Mouse (Mus musculus): ENCODE measurements around the gene Cd82. TPM values are rescaled to one million over a fixed set of nuclear protein-coding genes. Genes with fewer than 3 reads are reported as not detected.
A peak's percentile ranks its signal among the peaks of the same experiment; 100 is the strongest.

The Cd82 gene
- total RNA-seq, 2 experiments from 2014 or later = 44.1 to 47.5 TPM

DNA sequence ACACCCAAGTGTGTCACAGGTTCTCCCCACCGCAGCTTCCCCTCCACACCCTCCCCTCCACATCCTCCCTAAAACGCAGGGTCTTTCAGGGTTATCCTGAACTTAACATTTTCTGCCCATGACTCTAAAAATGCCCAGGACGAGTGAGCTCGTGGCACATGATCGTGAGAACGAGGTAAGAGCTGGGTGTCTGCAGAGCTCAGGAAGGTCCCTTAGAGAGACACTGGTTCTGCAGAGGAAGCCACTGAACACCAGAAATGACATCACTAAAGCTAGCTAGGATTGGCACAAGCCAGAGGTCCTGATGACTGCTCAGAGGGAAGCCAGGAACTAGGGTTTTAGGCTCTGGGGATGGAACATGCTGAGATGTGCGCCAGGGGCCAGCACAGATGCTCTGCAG is 18.7 kb downstream of the Cd82 start:
- no peak for DNase-seq

DNA sequence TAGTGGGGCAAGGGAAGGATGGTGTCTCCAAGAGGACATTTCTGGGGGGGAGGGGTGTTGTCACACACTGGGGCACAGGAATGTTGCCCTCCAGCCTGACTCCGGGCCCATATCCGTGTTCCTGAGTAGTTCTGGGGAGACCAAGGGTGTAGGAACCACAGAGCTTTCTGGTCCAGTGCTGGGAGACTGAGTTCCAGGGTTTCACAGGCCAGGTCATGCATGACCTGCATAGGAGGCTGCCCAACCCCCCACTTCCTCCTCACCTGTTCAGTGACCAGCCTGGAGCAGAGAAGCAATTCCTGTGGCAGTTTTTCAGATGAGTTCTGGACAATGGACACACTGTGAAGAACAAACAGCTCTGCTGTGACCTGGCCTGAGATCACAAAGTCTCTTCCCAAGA is 19.8 kb downstream of the Cd82 start:
- DNase-seq = no peak

DNA sequence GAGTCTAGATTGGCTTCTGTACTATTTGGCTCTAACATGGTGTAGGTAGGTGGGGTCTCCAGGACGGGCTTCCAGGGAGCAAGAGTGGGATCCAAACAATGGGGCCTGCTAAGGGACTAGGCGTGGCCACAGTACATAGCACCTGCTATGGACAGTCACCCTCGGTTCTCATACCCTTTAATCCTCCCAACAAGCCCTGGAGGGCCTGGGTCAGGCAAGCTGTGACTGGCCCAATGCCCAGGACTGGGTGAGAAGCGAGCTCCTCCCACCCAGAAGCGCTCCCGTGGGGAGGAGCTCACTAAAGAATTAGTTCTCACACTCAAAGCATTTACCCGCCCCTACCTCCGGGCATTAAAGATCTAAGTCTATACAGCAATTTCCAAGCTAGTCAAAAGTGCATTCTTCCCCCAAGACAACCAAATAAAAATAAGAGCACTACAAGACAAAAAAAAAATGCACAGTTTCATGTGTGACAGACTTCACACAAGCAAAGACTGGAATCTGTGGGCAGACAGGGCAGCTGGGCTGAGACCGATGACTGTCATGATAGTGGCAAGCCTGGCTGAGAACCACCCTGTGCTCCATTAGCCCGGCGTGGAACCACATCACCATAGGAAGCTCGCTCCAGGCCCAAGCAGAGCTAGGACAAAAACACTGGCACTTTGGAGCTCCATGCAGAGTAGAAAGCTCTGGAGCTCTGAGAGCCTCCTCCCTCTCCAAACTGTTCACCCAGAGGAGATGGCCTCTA is 23.0 kb downstream of the Cd82 start:
- no peak for DNase-seq

DNA sequence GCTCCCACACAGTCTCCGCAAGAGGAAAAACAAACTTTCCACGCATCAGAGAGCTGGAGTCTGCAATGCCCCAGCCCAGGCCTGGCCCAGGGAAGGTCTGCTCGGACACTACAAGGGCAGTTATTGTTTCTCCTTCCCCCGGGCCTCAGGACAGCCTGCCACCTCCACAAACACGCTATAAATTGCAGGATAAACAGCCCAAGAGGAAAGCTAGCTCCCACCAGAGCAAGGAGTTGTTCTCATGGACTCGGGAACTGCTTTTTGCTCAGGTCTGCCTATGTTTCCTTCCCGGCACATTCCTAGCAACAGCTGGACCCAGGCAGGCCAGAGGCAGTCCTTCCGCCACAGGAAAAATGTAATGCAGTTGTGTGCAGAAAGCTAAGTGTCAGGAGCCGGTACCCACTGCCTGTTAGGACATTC is 23.6 kb downstream of the Cd82 start:
- no peak for DNase-seq

DNA sequence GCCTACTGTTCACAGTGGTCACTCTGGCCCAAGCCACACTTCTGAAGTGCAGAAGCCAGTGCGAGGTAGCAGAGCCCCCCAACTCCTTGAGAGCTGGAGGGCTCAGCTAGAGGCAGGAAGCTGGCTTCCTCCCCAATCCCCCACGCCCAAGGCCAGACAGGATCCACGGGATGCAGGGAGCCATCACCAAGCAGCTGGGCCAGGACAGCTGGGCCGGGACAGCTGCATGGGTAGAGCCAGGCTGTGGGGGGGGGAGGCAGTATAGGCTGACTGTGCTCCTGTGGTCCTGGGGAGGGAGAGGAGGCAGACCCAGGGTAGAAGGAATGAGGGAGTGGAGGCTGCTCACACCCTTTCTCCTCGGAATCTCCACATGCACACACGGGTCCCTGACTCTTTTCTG is 24.6 kb downstream of the Cd82 start:
- DNase-seq = no peak

DNA sequence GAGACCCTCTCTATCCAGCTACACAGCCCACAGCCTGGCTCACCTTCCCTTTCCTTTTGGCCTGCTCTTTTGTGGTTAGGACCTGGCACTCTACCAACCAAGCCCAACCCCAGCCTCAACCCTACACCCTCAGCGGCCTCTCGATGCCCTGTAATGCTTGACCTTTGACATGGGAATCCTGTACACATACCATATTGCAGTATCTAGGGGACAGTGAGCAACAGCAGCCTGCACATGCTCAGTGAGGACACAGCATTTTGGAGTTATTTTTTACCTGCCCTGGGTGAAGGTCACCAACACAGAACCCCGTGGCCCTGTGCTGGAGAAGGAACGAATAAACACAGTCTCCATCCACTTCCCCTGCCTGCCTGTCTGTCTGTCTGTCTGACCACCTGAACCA is 27.4 kb downstream of the Cd82 start:
- no peak for DNase-seq

DNA sequence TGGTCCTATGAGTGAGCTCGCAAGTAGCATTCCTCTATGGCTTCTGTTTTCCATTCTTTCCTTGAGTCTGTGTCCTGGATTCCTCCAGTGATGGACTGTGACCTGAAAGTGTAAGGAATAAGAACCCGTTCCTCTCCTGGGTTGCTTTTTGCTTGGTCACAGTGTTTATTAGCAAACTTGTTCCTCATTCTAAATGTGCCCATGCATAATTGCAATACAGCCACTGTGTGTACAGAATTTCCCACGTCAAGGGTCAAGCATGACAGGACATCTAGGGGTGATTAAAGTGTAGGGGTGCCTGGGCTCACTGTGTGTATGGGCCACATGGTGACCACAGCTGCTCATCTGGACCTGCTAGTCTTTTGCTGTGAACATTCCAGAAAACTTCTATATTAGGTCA is 28.0 kb downstream of the Cd82 start:
- no peak for DNase-seq

DNA sequence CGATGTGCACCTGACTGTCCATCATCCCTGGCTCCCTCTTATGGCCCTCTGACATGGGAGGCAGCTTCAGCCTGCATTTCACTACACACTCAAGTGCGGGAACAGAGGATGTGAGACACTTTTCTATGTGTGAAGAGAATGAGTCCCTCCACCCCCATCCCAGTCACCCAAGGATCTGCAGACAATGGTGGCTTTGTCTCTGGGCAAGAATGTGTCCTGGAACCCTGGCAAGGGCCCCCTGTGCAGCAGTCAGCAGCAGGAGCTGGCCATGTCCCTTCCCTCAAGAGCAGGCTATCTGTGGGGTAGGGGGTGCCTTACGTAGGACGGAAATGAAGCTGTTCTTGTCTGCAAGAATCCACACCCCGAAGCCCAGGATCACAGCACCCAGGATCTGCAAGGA is 29.4 kb downstream of the Cd82 start:
- DNase-seq = no peak

DNA sequence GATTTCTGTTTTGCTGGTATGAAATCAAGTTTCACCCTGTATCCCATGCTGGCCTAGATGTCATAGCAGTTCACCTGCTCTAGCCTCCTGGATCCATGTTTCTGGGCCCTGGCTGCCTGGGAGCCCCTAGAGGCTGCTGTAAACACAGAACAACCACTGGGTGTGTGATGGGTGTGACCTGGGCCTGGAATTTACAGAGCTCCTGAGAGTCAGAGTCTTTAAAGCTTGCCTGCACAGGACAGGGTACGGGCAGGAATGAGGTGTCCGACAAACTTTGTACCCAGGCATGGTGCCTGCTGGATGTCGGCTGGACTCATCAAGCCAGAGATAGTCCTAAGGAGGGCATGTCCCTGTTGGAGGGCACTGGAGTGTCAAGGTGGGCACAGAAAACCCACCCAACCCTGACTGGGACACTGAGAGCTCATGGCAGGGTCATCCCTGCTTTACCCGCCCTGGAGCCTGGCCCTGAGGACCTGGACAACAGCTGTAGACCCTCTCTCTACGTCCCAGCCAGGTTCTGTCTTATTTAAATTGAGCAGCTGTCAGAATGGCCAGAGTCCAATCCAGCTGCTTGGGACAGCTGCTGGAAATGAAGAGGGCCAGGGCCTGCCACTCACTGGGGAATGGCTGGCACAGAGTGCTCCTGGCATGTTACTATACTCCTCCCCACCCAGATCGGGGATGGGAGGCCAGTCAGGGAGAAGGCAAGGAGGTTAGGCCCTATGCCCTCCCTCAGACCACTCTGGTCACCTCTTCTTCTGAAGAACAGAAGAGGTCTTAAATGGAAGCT is 30.1 kb downstream of the Cd82 start:
- no peak for DNase-seq

DNA sequence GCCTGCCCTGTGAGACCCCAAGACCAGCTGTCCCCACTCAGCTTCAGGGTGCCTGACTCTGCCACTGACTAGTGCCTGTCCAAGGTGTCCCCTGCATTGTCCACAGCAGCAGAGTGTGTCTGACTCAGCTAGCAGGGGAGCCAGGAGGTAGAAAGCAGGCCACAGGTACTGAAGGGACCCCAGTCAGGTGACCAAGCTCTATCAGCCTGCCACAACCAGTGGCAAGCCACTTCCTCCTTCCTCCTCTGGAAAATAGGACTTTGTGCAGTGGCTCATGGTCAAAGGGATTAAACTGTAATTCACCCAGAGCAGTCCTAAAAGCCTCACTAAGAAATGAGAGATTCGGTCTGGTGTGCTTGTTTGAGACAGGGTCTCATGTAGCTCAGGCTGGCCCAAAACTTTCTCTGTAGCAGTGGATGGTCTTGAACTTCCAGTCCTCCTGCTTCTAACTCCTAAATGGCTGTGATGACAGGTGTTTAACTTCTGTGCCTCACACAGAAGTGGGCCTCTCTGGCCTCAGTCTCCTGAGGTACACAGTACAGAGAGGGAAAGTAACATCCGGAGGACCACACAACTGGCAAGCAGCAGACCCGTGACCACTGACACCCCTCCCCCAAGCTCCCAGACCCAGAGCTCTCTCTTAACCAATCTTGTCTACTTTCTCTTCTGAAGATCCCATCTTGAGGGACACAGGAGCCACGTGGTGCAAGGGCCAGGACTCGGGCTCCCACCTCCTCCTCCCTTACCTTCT is 31.2 kb downstream of the Cd82 start:
- DNase-seq = no peak

DNA sequence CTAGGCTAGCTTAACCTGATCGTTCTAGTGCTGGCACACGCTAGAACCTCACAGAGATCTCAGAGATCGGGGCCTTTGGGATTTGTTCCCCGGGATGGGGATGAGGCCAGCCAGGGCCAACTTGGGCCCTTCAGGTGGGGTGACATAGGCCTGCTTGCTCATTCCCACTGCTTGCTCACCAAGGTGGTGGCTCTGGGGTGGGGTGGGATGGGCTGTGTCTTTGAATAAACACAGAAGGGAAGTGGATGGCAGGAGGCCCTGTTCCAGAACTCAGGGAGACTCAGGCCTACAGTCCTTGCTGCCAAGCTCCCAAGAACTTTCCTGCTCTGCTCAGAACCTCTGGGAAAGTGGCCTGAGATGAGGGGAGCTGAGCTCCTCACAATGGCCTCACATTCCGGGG is 31.9 kb downstream of the Cd82 start:
- DNase-seq = no peak

DNA sequence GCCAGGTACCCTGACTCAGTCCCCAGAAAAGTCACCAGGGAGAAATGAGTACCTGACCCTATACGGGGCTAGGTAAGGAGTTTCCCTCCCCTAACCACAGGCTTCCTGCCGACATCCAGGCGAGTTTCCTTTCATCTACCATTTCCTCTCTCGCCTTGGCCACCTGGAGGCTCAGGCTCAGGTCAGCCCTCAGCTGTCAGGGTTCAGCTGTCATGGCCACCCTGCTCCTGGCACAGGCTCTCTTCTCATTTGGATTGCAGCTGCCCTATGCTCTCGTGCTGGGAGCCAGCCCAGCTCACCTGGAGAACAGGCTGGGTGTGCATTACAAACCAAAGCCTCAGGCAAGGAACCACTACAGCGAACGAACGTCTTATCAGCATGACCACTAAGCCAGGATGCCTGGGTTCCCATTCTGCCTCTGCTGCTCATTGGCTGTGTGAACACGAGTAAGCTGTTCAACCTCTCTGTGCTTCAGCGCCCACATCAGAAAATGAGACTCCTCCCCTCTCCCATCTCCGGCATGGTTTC is 34.9 kb downstream of the Cd82 start:
- DNase-seq = no peak

DNA sequence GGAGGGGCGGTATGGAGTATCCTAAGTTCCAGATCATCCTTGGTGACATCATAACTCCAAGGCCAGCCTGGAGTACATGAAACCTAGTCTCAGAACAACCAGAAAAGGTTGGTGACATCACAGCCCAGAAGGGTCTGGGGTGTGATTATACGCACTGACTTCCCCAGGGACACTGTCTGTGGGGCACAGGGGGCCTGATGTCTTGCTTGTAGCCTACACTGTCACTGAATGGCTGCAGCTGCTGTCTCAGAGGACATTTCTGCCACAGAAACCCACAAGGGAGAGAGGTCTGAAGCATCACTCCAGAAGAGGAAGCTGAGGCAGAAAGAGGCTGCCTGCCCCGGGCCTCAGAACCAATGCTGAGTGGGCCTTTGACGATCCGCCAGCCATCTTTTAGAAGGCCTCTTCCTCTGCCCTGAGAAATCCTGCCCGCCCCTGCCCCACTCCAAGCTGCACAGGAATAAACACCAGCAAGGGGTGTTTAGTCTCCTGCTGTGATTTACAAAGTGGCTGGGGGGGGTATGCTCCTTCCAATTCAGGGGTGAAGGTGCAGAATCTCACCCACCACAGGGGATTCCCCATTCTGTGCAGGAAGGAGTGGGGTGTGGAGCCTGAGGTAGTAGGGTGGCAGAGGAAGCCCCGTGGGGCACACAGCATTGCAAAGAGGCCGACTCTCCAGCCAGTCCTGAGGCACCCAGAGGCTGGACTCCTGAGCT is 35.8 kb downstream of the Cd82 start:
- DNase-seq = no peak

DNA sequence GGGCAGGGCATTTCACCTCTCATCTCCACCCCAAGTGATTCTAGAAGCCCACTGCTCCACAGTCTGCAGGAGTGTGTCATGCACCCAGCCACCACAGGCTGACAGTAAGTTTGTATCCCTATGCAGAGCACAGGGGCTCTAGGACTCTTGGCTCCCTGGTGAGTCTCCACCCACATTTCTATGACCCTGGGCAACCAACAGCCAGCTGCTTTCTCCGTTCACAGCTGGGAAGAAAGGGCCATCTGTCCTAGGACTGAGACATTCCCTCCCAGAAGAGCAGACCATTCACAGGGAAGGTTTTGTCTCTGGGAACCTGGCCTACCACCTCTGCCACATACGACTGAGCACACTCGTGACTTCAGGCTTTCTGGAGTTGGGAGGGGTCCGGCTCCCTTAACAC is 37.1 kb downstream of the Cd82 start:
- DNase-seq = no peak

DNA sequence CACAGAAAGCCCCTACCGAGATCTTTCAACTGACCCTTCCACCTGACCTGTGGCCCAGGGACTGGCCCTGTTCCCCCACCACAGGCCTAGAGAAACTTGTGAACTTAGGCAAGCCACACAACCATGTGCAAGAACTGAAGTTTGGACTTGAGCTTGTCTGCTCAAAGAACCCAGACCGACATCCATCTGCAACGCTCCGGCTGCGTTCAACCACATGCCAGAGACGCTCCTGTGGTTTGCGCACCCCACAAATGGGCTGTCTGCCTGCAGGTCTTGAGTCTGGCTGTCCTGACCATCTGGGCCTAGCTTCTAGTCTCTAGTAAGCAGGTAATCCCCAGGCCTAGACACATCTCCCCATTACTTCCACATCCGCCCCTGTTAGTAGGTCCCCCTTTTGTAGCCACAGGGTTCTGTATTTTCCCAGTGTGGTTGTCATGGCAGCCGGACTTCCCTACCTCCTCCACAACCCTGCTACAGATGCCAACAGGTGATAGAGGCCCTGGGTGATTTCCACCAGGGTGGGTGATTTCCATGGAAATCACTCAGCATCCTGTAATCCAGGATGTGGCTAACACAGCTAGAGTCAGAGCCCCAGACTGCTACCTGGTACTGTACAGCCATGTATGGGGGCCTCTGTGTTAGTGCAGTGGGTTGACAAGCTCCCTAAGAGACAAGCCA is 38.5 kb downstream of the Cd82 start:
- no peak for DNase-seq

DNA sequence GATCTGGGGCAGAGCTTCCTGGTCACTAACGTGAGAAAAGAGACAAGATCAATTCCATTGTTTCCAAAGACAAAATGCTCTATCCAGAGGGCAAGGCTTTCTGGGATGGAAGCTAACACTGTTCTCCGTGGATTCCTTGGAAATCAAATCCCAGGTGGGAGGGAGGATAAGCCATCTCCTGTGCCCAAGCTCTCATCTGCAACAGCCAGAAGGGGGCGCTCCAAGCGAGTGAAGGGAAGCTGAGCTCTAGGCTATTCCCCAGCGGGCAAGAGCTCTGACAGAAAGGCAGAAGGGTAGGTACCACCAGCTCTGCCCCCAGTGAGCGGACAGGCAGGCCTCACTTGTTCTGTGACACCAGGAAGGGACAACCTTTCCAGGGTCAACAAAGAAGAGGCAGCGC is 41.6 kb downstream of the Cd82 start:
- DNase-seq = peak; percentile 92

DNA sequence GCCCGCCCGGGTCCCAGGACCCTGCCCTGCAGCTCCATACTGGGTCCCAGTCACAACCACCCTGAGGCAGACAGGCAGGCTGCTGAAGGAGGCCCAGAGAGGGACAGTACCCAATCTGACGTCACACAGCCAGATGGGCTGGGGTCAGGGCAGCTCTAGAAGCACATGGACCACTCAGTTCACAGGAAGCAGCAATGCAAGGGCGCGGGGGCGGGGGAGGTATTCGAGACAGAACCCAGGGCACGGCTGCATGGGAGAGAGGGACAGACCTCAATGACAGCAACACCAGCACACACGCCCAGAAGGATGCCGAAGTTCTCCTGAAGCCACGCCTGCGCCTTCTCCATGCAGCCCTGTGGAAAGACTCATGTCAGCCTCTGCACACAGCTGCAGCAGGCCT is 43.0 kb downstream of the Cd82 start:
- no peak for DNase-seq

DNA sequence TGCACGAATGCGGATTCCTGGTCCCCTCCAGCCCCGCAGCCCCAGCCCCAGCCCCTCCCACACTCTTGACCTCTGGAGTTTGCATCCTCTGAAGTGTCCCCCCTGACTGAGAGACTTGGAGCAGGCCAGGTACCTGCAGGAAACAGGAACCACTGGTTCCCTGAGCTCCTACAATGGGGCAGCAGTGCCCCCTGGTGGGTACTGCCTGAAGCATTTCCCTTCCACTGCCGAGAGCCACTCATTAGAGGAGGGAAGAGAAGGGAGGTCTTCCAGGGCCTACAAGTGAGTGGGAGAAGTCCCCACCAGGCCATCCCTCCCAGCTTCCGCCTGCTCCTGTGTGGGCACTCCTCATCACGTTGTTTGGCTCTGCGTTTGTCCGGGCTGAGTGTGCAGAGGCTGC is 44.5 kb downstream of the Cd82 start:
- peak; percentile 91 for DNase-seq

DNA sequence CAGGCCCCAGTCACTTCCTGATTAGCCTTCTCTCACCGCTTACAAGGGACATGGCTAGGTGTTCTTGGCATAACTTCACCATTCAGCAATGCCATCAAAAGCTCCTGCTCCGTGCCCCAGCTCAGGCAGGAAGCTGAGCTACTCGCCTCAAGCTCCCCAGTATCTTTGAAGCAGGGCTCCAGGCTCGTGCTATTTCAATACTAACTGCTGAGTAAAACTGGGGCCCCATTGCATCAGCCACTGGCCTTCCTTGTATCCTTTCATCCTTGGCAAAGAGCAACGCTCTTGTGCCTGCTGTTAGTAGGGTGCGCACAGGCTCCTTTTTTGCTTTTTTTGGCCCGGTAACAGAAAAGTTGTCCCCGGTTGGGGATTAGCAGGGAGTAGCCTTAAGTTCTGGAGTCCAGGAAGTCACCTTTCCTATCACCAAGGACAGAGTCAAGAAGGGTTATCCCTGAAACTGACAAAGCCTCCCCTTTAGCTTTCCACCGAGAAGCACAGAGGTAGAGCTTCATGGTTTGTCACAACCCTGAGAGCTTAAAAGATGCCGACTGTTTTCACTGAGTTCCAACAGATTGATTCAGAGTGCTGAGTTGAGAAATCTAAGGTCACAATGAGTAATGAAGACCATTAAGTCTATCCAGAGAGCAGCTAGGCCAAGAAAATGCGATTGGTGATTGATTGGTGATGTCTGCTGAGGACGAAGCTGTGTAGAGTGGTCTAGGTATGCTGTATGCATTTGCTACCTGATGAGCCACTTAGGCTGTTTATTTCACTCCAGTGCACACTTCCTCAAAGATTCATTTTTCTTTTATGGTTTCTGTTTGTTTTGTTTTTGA is 45.8 kb downstream of the Cd82 start:
- DNase-seq = peak; percentile 51

DNA sequence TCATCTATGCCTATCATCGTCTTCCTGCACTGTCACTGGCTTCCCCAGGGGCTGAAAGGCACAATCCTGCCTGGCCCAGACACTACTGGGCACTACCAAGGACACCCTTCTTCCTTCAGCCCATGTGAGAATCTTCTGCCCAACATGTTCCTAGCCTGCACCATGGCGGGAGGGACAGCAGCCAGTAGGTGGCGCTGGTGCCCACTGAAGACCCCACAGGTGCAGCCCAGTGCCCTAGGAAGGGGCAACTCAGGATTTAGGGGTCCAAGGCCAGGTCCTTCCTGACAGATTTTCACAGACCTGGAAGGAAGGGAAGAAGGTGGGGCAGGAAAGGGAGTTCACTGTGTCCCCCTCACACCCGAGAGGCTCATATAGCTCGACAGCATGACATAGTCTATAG is 47.7 kb downstream of the Cd82 start:
- DNase-seq = peak; percentile 67

DNA sequence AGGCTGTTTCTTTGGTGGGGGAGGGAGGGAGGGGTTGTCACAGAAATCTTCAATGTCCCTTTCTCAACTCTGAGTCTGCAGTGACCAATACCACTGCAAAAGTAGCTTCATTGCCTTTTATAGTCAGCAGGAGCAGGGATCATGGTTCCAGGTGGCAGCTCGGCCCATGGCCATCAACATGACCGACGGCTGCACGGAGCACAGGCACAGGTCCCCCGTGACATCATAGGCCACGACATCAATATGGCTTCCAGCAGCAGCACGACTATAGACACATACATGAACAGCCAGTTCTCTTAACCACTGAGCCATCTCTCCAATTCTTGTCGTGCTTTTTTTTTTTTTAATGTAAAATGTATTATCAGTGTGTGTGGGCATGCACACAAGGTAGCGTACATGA is 48.8 kb downstream of the Cd82 start:
- no peak for DNase-seq

Measured in adrenal gland, postnatal 10 days (tissue).